Mouse (Mus musculus): ENCODE measurements around the gene Zfp865.

Zfp865 gene

DNA sequence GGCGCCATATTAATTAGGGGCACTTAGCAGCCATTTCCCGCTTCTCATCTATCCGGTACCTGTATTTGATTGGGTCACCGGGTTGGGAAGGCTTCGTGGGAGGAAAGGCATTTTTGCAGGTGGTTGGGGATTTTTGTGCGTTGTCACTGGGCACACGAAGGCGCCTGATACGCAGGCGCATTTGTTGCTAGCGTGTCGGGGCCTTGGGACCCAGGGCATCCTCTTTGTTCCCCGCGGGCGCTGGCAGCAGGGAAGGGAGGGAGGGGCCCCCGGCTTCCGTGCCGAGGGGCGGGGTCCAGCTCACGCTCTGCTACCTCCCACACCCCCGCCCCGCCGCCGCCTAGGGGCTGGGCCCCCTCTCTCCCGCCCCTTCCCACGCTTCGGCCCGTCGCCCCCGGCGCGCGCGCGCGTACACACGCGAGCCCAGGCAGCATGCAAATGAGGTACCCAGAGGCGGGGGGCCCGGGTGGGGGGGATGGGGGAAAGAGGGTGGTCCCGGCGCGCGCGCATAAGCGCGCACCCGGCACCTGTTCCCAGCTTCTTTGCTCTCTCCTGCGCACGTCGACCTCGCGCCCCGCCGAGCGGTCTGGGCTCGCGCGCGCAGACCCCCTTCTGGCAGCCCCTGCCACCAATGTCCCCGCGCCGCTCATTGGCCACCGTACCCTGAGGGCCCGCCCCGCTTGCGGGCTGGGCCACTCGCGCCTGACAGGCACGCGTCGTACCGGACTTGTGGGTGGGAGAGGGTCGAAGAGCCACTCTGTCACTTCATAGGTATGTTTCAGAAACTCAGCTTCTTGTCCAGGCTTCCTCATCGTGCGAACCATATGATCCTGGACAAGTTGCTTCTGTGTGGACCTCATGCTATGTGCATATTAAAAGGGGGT, 4.8 kb upstream of the Zfp865 start, which contains the start of gene Gm44973:
TSS of gene Gm44973 (plus strand) at position 379 of the 884 bp plus-strand sequence.
- DNase-seq (ENCODE audit: low read depth) = peak; percentile 98

DNA sequence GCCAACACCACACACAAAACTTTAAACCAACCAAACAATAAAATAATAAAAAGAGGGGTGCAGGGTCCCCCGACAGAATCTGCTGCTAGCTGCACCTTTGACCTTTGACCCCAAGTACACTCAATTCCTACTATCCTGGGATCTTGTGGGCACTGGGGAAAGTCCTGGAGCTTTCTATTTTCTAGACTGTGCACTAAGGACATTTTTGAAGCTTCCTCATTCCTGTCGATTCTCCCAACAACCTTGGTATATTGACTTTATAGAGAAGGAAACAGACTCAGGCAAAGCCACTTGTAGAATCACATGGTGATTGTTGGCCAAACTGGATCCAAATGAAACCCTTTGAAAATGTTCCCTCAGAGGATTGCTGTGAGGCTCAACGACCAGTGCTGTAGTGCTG, 4.1 kb upstream of the Zfp865 start:
- DNase-seq (ENCODE audit: low read depth) = no peak

DNA sequence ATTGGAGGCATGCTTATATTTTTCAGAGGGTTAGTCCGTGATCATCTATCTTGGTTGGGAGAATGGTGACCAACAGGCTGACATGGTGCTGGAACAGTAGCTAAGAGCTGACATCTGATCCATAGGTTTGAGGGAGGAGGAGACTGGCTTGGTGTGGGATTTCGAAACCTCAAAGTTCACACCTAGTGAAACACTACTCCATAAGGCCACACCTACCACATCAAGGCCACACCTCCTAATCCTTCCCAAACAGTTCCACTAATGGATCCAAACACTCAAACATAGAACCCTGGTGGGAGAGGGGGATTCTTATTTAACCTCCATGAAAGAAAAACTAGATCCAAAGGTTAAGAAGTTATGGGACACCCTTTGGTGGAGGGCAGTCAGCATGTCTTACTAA, 3.3 kb upstream of the Zfp865 start:
- DNase-seq (ENCODE audit: low read depth) = peak; percentile 26

DNA sequence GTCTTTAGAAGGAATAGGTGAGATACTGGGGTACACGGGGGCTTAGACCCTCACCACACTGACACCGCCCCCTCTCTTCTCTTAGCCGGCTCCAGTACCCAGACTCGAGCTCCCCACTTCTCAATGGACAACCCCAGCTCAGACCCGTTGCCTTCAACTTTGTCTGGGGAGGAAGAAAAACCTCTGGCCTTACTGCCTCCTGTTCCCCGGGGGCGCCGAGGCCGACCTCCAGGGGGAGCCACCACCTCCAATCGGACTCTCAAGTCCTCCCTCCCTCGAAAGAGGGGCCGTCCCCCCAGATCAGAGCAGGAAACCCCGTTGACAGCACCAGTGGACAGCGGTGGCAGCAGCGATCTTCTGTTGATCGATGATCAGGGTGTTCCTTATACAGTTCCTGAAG, 2.8 kb upstream of the Zfp865 start:
- DNase-seq (ENCODE audit: low read depth) = peak; percentile 25

DNA sequence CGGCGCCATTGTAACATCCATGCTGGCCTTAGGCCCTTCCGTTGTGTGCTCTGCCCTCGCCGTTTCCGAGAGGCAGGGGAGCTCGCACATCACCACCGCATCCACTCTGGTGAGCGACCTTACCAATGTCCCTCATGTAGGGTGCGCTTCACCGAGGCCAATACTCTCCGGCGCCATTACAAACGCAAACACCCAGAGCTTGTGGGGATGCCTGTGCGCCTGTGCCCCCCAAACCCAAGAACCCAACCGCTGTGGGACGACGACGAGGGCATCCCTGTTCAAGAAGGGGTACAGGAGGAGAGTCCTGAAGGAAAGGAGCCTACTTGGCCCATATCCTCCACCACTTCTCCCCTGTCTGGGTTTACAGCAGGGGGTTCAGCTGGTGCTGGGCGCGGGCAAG, 2.2 kb upstream of the Zfp865 start:
- no peak for DNase-seq (ENCODE audit: low read depth)

DNA sequence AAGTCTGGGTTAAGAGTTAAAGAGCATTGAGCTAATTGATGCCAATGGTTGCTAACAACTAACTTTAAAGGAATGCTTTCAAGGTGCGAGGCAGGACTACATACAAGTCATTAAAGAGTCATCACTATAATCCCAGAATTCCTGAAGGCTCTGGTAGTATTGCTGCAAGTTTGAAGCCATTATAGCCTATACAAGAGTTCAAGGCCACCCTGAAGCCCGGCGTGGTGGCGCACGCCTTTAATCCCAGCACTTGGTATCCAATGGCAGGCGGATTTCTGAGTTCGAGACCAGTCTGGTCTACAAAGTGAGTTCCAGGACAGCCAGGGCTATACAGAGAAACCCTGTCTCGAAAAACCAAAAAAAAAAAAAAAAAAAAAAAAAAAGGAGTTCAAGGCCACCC, 600 bp upstream of the Zfp865 start:
- DNase-seq (ENCODE audit: low read depth) = peak; percentile 34

DNA sequence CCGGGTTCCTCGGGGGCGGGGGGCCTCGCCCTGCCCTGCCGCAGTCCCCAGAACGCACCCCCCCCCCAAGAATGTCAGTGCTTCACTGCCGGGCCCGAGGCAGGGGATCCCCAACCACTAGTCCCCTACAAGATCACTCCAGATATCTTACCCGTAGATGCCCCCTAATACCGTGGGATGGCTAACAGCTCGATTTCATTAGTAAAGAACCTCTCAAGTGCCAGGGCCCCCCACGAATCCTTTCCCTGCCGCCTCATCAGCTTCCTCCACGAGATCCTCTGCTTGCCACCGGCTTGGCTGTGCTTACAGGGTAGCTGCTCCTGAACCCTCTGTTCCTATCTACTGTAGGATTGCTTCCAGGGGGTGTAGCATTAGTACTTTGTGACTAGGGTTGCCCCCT, 509 bp downstream of the Zfp865 start:
- no peak for DNase-seq (ENCODE audit: low read depth)

DNA sequence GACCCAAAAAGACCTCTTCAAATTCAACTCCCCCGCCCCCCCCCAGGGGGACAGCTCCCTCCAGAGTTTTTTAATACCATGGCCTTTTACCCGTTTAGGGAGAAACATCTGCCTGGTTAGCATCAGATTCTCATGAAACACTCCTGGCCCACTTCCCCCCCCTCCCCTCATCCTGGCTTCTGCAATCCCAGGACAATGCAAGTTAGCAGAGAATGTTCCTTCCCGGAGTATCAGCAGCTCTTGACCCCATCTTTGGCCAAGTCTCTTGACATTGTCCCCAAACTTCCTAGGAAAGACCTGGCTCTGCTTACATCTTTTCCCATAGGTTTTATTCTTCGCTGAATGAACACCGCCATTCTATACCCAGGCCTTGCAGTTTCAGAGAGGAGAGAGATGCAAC, 1.0 kb downstream of the Zfp865 start:
- DNase-seq (ENCODE audit: low read depth) = peak; percentile 14

DNA sequence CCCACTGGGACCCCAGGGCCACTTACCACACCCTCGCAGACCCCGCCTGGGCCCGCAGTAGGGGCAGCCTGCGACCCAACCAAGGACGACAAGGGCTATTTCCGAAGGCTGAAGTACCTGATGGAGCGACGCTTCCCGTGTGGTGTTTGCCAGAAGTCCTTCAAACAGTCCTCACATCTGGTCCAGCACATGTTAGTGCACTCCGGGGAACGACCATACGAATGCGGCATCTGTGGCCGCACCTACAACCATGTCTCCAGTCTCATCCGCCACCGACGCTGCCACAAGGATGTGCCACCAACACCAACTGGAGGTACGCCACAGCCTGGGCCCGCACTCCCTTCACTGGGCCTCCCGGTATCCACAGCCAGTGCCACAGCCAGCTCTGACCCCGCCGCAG, 9.4 kb downstream of the Zfp865 start:
- DNase-seq (ENCODE audit: low read depth) = no peak

DNA sequence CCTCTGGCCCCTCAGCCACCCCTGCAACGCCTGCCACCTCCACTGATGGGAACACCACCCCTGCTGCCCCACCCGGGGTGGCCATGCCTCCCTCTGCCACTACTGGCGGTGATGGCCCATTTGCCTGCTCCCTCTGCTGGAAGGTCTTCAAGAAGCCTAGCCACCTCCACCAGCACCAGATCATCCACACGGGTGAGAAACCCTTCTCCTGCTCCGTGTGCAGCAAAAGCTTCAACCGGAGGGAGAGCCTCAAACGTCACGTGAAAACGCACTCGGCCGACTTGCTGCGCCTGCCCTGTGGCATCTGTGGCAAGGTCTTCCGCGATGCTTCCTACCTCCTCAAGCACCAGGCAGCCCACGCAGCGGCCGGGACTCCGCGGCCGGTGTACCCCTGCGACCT, 9.8 kb downstream of the Zfp865 start:
- no peak for DNase-seq (ENCODE audit: low read depth)

DNA sequence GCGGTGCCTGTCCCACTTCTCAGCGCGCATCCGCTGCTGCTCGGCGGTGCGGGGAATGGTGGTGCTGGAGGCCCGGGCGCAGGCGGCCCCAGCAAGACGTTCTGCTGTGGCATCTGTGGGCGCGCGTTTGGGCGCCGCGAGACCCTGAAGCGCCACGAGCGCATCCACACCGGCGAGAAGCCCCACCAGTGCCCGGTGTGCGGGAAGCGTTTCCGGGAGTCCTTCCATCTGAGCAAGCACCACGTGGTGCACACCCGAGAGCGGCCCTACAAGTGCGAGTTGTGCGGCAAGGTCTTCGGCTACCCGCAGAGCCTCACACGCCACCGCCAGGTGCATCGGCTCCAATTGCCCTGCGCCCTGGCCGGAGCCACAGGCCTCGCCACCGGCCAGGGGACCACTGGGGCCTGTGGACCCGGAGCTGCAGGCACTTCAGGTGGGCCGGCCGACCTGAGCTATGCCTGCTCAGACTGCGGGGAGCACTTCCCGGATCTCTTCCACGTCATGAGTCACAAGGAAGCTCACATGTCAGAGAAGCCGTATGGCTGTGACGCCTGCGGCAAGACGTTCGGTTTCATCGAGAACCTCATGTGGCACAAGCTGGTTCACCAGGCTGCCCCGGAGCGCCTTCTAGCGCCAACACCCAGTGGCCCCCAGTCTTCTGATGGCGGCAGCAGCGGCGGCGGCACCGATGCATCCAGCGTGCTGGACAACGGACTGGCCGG, 10.5 kb downstream of the Zfp865 start:
- no peak for DNase-seq (ENCODE audit: low read depth)

DNA sequence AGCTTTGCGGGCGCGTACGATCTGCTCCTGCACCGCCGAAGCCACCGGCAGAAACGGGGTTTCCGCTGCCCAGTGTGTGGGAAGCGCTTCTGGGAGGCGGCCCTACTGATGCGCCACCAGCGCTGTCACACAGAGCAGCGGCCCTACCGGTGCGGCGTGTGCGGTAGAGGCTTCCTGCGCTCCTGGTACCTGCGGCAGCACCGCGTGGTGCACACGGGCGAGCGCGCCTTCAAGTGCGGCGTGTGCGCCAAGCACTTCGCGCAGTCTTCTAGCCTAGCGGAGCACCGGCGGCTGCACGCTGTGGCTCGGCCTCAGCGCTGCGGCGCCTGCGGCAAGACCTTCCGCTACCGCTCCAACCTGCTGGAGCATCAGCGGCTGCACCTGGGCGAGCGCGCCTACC, 11.3 kb downstream of the Zfp865 start:
- DNase-seq (ENCODE audit: low read depth) = no peak

DNA sequence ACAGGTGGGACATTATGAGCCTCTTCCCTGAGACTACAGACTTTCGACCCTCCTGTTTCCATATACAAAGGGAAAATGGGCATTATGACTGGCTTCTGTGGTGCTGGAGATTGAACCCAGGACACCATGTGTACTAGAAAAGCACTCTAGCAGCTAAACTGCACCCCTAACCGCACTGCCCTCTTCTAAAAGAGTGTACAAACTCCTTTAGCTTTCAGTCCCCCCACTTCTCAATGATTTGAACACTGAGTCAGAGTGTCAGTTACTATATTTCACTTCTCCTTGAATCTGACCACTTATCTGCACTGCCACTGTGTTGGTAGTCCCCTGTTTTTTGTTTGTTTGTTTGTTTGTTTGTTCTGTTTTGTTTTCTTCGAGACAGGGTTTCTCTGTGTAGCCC, 13.6 kb downstream of the Zfp865 start, which contains the start of gene 4632433K11Rik:
TSS of gene 4632433K11Rik (plus strand) at position 301 of the 400 bp plus-strand sequence.
- DNase-seq (ENCODE audit: low read depth) = no peak

DNA sequence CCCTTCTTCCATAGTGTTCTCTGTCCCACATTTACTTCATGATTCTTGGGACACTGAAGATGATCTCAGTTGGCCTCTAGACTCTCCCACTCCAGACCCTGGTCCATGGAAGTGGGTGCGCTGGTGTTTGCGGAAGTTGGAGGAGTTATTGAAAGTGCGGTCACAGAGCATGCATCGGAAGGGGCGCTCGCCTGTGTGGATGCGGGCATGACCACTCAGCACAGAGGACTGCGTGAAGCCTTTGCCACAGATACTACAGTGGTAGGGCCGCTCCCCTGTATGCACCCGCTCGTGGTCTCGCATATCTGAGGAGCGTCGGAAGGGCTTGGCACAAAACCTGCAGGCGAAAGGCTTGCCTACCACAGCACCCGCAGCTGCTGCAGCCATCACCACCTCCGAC, 15.5 kb downstream of the Zfp865 start:
- DNase-seq (ENCODE audit: low read depth) = no peak

DNA sequence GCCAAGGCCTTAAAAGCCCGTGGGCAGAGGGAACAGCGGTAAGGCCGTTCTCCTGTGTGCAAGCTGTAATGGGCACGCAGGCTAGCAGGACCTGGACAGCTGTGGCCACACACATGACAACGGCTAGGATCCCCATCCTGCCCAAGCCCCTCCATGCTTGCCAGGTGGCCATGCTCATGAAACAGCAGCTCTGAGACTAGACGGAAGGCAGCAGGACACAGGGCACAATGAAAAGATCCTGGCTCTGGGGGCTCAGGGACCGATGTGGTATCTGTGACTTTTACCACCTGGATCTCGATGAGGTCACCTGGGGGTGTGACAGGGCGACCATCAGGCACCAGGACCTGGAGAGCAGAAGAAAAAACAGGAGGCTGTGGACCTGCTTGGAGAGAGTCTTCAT, 16.0 kb downstream of the Zfp865 start:
- no peak for DNase-seq (ENCODE audit: low read depth)

DNA sequence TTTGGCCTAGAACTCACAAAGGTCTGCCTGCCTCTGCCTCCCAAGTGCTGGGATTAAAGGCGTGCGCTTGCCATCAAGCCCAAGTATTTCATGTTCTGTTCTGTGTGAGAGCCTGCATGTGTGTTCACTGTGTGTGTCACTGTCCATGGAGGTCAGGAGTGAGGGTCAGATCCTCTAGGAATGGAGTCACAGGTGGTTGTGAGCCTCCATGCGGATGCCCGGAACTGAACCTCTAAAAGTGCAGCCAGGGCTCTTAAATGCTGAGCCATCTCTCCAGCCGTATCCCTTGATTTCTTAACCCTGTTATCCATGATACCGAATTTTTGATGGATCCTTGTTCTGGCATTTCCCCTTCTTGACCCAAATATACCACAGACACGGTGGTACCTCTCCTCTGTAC, 16.9 kb downstream of the Zfp865 start:
- no peak for DNase-seq (ENCODE audit: low read depth)

DNA sequence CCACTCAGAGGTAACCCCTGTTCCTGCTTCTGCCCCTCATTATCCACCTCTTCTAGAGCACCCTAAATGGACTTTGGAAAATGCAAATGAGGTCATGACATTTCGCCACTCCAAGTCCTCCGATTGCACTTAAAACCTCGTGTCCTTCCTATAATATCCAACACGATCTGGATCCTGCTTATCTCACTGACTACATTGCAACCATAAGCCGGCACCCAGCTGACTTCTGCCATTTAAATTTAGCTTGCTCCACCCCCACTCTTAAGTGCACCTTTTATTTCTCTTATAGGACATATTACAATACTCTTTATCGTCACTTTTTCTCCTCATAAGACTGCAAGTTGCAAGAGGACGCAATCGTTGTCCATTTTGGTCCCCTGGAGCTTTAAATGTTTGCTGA, 17.3 kb downstream of the Zfp865 start:
- DNase-seq (ENCODE audit: low read depth) = no peak

DNA sequence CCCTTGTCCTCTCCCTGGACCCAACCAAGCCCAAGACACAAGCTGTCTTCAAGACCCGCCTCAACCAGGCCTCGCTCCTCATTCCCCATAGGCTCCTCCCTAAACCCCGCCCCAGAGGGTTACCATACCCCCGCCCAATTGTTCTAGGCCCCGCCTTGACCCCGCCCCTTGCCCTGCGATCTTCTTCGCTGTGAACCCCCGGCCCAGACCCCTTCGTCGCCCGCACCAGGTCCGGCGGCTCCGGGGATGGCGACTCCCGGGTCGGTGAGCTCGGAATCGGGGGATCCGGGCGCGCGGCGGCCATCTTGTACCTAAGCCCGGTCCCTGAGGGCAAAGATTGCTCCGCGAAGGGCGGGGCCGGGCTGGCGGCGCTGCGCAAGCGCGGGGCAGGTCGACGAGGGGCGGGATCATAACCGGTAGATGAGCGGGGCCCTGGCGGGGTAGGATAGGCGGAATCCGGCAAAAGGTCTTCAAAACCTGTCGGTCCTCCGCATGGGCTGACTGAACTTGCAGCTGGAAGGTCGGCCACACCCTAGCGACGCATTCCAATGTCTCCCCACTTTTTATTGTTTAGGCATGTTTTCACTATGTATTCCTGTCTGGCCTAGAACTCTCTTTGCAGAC, 18.0 kb downstream of the Zfp865 start, which contains the start of gene Zfp784:
TSS of gene Zfp784 (minus strand) at position 338 of the 624 bp plus-strand sequence.
- peak; percentile 96 for DNase-seq (ENCODE audit: low read depth)

DNA sequence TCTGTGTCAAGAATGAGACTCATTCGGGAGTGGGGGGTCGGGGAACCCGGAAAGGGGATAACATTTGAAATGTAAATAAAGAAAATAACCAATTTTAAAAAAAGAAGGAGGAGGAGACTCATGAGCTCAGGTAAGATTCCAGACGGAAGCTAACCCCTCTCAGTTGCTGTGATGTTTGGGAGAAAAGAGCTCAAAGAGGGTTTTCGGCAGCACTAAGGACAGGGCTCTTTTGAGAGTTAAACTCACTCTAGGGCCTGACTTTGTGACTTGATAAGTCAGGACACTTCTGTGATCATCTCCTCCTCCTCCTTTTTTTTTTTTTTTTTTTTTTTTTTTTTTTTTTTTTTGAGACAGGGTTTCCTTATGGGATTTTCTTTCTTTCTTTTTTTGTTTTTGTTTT, 18.8 kb downstream of the Zfp865 start:
- DNase-seq (ENCODE audit: low read depth) = no peak

DNA sequence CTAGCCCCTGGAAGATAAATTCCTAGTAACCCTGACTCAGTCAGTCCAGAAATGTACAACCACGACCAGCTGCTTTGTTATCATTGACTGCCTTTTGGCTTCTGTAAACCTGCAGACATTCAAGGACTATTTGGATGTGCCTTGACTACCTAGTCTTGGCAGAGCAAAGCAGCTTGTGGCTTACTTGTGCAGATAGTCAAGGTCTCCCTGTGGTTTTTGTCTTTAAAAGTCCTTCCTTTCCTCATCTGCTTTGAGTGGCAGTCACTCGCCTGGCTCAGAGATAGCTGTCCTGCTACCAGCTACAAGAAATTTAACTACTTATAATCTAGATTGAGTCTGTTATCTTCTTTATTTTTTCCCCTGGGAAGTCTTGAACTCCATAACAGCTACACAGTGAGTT, 24.8 kb downstream of the Zfp865 start:
- no peak for DNase-seq (ENCODE audit: low read depth)

DNA sequence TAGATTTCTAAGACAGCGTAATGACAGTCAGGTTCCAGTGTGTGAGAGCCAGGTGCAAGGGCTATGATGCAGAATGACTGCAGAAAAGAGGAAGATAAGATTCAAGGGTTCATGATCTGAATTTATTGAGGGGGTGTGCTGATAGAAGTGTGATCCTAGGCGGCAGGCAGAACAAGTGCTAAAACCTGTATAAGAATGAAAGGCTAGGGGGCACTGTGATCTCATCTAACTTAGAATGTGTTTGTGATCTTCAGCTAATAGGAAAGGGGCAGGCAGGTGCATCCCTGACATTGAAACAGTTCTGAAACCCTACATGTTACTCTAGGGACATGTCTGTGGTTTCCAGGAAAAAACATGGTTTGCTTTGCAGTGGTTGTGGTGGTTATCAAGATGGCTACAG, 25.9 kb downstream of the Zfp865 start:
- no peak for DNase-seq (ENCODE audit: low read depth)

DNA sequence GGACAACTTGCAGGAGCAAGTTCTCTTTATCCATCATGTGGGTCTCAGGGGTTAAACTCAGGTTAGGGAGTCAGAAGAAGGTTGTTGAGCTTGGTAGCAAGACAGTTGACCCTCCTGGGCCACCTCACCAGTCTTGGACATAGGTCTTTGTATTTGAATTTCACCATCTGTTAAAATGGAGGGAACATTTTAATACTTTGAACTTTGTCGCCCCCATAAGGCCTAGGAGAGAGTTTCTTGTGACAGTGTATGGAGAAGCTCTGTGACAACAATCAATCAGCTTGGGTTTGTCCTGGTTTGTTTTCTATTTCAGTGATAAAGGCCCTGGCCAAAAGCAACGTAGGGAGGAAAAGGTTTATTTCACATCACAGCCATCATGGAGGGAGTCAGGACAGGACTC, 27.1 kb downstream of the Zfp865 start:
- peak; percentile 78 for DNase-seq (ENCODE audit: low read depth)

All from induced T-regulatory cell, adult 2 months (primary cell).